Mouse (Mus musculus): Measurements from ENCODE around the gene Alad. TPM values are rescaled to one million over a fixed set of nuclear protein-coding genes. Genes with fewer than 3 reads are reported as not detected.

The Alad gene
- polyA plus RNA-seq, 1 experiment, result 26.9 TPM

DNA sequence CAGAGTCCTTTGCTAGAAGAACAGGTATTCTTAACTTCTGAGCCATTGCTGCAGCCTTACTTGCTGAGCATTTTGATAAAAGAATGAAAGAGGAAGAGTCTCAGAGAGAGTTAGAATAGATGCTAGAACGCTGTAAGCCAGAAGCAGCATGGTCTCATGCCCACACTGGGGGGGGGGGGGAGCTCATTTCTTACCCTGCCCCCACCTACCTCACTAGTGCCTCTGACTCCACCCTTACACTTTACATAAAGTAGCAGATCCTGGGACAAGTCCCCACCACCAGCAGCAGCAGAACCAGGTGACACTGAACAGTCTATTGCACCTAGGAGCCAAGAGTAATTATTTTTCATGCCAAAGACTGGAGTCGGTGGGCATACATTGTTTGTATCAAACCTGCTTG lies 44.6 kb downstream of the Alad start:
- H3K9me3 ChIP-seq (replicated peaks; ENCODE audit: control insufficient read depth, insufficient read depth, low read length, poor library complexity, severe bottlenecking), result no peaks in the 10 kb centered on the region
- H3K4me3 ChIP-seq (ENCODE audit: low read depth, low read length), result no peak overlapping the region
- no peak overlapping the region for H3K27ac ChIP-seq (ENCODE audit: insufficient read depth, low read length)
- no peak overlapping the region for H3K9ac ChIP-seq (ENCODE audit: low read depth, poor library complexity, severe bottlenecking)
- peaks cover 1% of the 10 kb centered on the region; the same call in 1 of the 2 replicates for H3K27me3 ChIP-seq (ENCODE audit: control insufficient read depth, insufficient read depth, low read length, poor library complexity, severe bottlenecking)
- TF ChIP-seq EP300 (IDR thresholded peaks at IDR 0.05; ENCODE audit: insufficient read depth, low read depth, low read length), result no peak
- no peak for TF ChIP-seq POLR2A (IDR thresholded peaks at IDR 0.05; ENCODE audit: insufficient read depth, low read length)
- TF ChIP-seq CTCF (IDR thresholded peaks at IDR 0.05; ENCODE audit: low read depth, low read length), result no peak
- H3K36me3 ChIP-seq (ENCODE audit: control insufficient read depth, insufficient read depth, low read length, poor library complexity, severe bottlenecking), result no peaks in the 10 kb centered on the region
- H3K4me1 ChIP-seq (ENCODE audit: control insufficient read depth, insufficient read depth, low read length), result no peaks in the 10 kb centered on the region

DNA sequence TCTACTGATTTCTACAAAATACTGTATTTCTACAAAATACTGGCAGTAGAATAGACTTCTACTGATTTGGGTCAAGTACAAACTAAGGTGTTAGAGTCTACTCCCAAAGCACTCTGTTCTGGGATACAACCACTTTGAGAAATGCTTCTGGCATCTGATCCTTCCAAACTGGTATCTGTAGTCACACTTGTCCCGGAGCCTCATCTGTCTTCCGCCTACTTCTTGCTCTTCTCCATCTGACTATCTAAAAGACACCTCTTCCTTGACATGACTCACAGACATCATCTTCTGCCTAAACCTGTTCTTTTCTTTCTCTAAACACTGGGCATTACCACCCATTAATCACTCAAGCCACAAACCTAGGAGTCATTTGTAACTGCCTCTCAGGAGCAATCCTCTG lies 47.6 kb downstream of the Alad start:
- H3K27me3 ChIP-seq (ENCODE audit: control insufficient read depth, insufficient read depth, low read length, poor library complexity, severe bottlenecking), result peaks cover 1% of the 10 kb centered on the region; the same call in 1 of the 2 replicates
- TF ChIP-seq CTCF (IDR thresholded peaks at IDR 0.05; ENCODE audit: low read depth, low read length) (no peak), EP300 (IDR thresholded peaks at IDR 0.05; ENCODE audit: insufficient read depth, low read depth, low read length) (no peak), POLR2A (IDR thresholded peaks at IDR 0.05; ENCODE audit: insufficient read depth, low read length) (no peak)
- no peak overlapping the region for H3K9ac ChIP-seq (ENCODE audit: low read depth, poor library complexity, severe bottlenecking)
- no peak overlapping the region for H3K27ac ChIP-seq (ENCODE audit: insufficient read depth, low read length)
- no peaks in the 10 kb centered on the region for H3K9me3 ChIP-seq (replicated peaks; ENCODE audit: control insufficient read depth, insufficient read depth, low read length, poor library complexity, severe bottlenecking)
- no peak overlapping the region for H3K4me3 ChIP-seq (ENCODE audit: low read depth, low read length)
- no peaks in the 10 kb centered on the region for H3K4me1 ChIP-seq (ENCODE audit: control insufficient read depth, insufficient read depth, low read length)
- H3K36me3 ChIP-seq (ENCODE audit: control insufficient read depth, insufficient read depth, low read length, poor library complexity, severe bottlenecking), result no peaks in the 10 kb centered on the region

DNA sequence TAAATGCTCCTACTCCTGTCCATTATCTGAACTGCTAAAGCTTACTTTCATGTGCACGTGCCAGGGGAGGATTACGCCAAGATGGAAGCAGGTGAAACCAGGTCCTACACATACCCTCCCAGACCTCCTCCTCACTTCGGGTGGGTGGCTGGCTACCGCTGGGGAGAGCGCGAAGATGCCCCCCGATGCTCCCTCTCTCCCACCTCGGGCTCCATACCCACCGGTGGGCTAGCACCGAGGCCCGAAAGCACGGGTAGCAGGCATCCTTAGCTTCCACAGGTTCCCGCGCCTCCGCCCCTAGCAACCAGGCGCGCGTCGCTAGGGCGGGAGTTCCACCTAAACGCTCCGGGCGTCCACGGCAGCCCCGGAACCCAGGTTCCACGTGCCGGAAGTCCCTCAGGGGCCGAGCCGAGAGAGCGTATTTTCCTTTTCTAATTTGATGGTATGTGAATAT lies 49.1 kb downstream of the Alad start, which contains the start of gene Wdr31:
Gene Wdr31, minus strand, starts transcription at position 299 of the 454 bp plus-strand sequence.
- no peak for TF ChIP-seq CTCF (IDR thresholded peaks at IDR 0.05; ENCODE audit: low read depth, low read length)
- no peak for TF ChIP-seq EP300 (IDR thresholded peaks at IDR 0.05; ENCODE audit: insufficient read depth, low read depth, low read length)
- no peak for TF ChIP-seq POLR2A (IDR thresholded peaks at IDR 0.05; ENCODE audit: insufficient read depth, low read length)
- Histone ChIP-seq H3K4me3 (ENCODE audit: low read depth, low read length) (peak within 1 kb of the TSS; percentile 79), H3K36me3 (ENCODE audit: control insufficient read depth, insufficient read depth, low read length, poor library complexity, severe bottlenecking) (no peaks in the 10 kb centered on the region), H3K27ac (ENCODE audit: insufficient read depth, low read length) (no peak within 1 kb of the TSS), H3K9me3 (replicated peaks; ENCODE audit: control insufficient read depth, insufficient read depth, low read length, poor library complexity, severe bottlenecking) (no peaks in the 10 kb centered on the region), H3K9ac (ENCODE audit: low read depth, poor library complexity, severe bottlenecking) (peak within 1 kb of the TSS; percentile 27), H3K4me1 (ENCODE audit: control insufficient read depth, insufficient read depth, low read length) (no peaks in the 10 kb centered on the region), H3K27me3 (ENCODE audit: control insufficient read depth, insufficient read depth, low read length, poor library complexity, severe bottlenecking) (no peaks in the 10 kb centered on the region)

DNA sequence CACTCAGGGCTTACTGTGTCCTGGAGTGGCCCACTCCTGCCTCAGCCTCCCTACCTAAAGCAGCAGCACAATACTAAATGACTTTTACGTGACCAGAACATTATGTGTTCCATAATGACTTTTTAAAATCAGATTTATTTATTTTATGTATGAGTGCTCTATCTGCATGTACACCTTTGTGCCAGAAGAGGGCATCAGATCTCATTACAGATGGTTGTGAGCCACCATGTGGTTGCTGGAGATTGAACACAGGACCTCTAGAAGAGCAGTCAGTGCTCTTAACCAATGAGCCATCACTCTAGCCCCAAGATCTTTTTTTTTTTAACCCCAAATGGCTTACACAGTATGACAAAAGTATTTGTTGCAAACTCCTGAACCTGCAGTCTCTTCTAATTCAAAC lies 51.6 kb downstream of the Alad start:
- no peak for TF ChIP-seq CTCF (IDR thresholded peaks at IDR 0.05; ENCODE audit: low read depth, low read length)
- TF ChIP-seq POLR2A (IDR thresholded peaks at IDR 0.05; ENCODE audit: insufficient read depth, low read length), result no peak
- no peak for TF ChIP-seq EP300 (IDR thresholded peaks at IDR 0.05; ENCODE audit: insufficient read depth, low read depth, low read length)

DNA sequence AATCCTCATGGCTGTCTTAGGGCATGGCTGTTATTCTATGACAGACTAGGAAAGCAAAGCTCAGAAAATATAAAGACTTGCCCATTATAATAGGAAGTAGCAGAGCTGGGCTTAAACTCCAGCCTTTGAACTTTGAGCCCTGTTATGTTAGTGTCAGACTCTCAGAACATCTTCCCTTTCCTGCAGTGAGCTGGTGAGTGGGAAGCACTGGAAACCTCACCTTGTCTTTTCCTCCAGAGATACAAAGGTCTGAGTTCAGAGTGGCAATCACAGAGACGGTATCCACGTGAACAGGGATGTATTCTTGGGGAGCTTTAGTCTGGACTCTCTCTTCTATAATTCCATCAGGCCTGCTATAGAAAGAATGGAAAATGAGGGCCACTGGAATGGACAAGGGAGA lies 56.6 kb downstream of the Alad start:
- Histone ChIP-seq H3K27me3 (ENCODE audit: control insufficient read depth, insufficient read depth, low read length, poor library complexity, severe bottlenecking) (no peaks in the 10 kb centered on the region), H3K4me3 (ENCODE audit: low read depth, low read length) (no peak overlapping the region), H3K27ac (ENCODE audit: insufficient read depth, low read length) (no peak overlapping the region), H3K36me3 (ENCODE audit: control insufficient read depth, insufficient read depth, low read length, poor library complexity, severe bottlenecking) (peaks cover 7% of the 10 kb centered on the region; the same call in 1 of the 2 replicates), H3K9ac (ENCODE audit: low read depth, poor library complexity, severe bottlenecking) (no peak overlapping the region), H3K9me3 (replicated peaks; ENCODE audit: control insufficient read depth, insufficient read depth, low read length, poor library complexity, severe bottlenecking) (no peaks in the 10 kb centered on the region), H3K4me1 (ENCODE audit: control insufficient read depth, insufficient read depth, low read length) (no peaks in the 10 kb centered on the region)
- TF ChIP-seq POLR2A (IDR thresholded peaks at IDR 0.05; ENCODE audit: insufficient read depth, low read length), result no peak
- no peak for TF ChIP-seq CTCF (IDR thresholded peaks at IDR 0.05; ENCODE audit: low read depth, low read length)
- no peak for TF ChIP-seq EP300 (IDR thresholded peaks at IDR 0.05; ENCODE audit: insufficient read depth, low read depth, low read length)

More for the DNA sequence above, 51.6 kb downstream of the Alad start:
- peaks cover 2% of the 10 kb centered on the region; the same call in 1 of the 2 replicates for H3K36me3 ChIP-seq (ENCODE audit: control insufficient read depth, insufficient read depth, low read length, poor library complexity, severe bottlenecking)
- H3K9me3 ChIP-seq (replicated peaks; ENCODE audit: control insufficient read depth, insufficient read depth, low read length, poor library complexity, severe bottlenecking), result no peaks in the 10 kb centered on the region
- no peak overlapping the region for H3K27ac ChIP-seq (ENCODE audit: insufficient read depth, low read length)
- H3K4me1 ChIP-seq (ENCODE audit: control insufficient read depth, insufficient read depth, low read length), result no peaks in the 10 kb centered on the region
- H3K9ac ChIP-seq (ENCODE audit: low read depth, poor library complexity, severe bottlenecking), result no peak overlapping the region
- H3K27me3 ChIP-seq (ENCODE audit: control insufficient read depth, insufficient read depth, low read length, poor library complexity, severe bottlenecking), result no peaks in the 10 kb centered on the region
- no peak overlapping the region for H3K4me3 ChIP-seq (ENCODE audit: low read depth, low read length)

DNA sequence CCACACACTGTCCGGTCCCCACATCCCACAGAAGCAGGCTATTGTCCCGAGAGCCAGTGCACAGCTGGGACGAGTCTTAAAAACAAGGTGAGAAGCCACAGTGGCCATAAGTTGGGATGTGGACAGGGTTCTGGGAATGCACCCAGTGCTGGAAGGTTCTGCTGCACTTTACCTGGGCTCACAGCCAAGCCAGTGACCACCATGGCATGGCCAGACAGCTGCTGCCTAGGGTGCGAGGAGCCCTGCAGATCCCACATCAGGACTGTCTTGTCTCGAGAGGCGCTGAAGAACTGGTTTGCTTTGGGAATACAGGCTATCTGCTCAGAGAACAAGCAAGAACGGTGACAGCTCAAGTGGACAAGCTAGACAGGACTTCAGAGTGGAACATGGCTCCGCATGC lies 59.4 kb downstream of the Alad start:
- Histone ChIP-seq H3K4me1 (ENCODE audit: control insufficient read depth, insufficient read depth, low read length) (no peaks in the 10 kb centered on the region), H3K36me3 (ENCODE audit: control insufficient read depth, insufficient read depth, low read length, poor library complexity, severe bottlenecking) (peaks cover 7% of the 10 kb centered on the region; the same call in 1 of the 2 replicates), H3K27me3 (ENCODE audit: control insufficient read depth, insufficient read depth, low read length, poor library complexity, severe bottlenecking) (no peaks in the 10 kb centered on the region), H3K27ac (ENCODE audit: insufficient read depth, low read length) (no peak overlapping the region), H3K4me3 (ENCODE audit: low read depth, low read length) (no peak overlapping the region), H3K9me3 (replicated peaks; ENCODE audit: control insufficient read depth, insufficient read depth, low read length, poor library complexity, severe bottlenecking) (no peaks in the 10 kb centered on the region), H3K9ac (ENCODE audit: low read depth, poor library complexity, severe bottlenecking) (no peak overlapping the region)
- TF ChIP-seq CTCF (IDR thresholded peaks at IDR 0.05; ENCODE audit: low read depth, low read length) (no peak), EP300 (IDR thresholded peaks at IDR 0.05; ENCODE audit: insufficient read depth, low read depth, low read length) (no peak), POLR2A (IDR thresholded peaks at IDR 0.05; ENCODE audit: insufficient read depth, low read length) (no peak)

Other genes starting within 250 kb of the Alad start
- gene Fkbp15, start 159.4 kb downstream of the Alad start, polyA plus RNA-seq (2011; ENCODE audit: insufficient read depth, insufficient read length, low read depth, missing spikeins), result 18.5 and 22.1 TPM in 2 replicates
- gene Slc31a1, start 159.2 kb downstream of the Alad start, polyA plus RNA-seq (2011; ENCODE audit: insufficient read depth, insufficient read length, low read depth, missing spikeins), result 56.2 and 56.8 TPM in 2 replicates
- gene Cdc26, start 111.3 kb downstream of the Alad start, polyA plus RNA-seq (2011; ENCODE audit: insufficient read depth, insufficient read length, low read depth, missing spikeins), result 61.9 and 69.0 TPM in 2 replicates
- gene Prpf4, start 111.1 kb downstream of the Alad start, polyA plus RNA-seq (2011; ENCODE audit: insufficient read depth, insufficient read length, low read depth, missing spikeins), result 27.7 and 29.2 TPM in 2 replicates
- gene Rnf183, start 84.7 kb downstream of the Alad start, polyA plus RNA-seq (2011; ENCODE audit: insufficient read depth, insufficient read length, low read depth, missing spikeins), result not detected in 2 replicates
- 14.8 and 16.7 TPM in 2 replicates for gene Wdr31, start 49.0 kb downstream of the Alad start, polyA plus RNA-seq (2011; ENCODE audit: insufficient read depth, insufficient read length, low read depth, missing spikeins)
- 18.5 and 18.9 TPM in 2 replicates for gene Bspry, start 39.9 kb downstream of the Alad start, polyA plus RNA-seq (2011; ENCODE audit: insufficient read depth, insufficient read length, low read depth, missing spikeins)
- 0.51 and 0.75 TPM in 2 replicates for gene Hdhd3, start 16.5 kb downstream of the Alad start, polyA plus RNA-seq (2011; ENCODE audit: insufficient read depth, insufficient read length, low read depth, missing spikeins)
- 32.3 and 34.0 TPM in 2 replicates for gene Pole3, start 5.2 kb upstream of the Alad start, polyA plus RNA-seq (2011; ENCODE audit: insufficient read depth, insufficient read length, low read depth, missing spikeins)
- gene 4933430I17Rik, start 5.5 kb upstream of the Alad start, polyA plus RNA-seq (2011; ENCODE audit: insufficient read depth, insufficient read length, low read depth, missing spikeins), result 1.3 and 1.5 TPM in 2 replicates
- 15.3 and 17.8 TPM in 2 replicates for gene Rgs3, start 39.9 kb upstream of the Alad start, polyA plus RNA-seq (2011; ENCODE audit: insufficient read depth, insufficient read length, low read depth, missing spikeins)

Data from ES-Bruce4 (cell line).